Comparison of ENCODE assay signal across 9 mouse cellular contexts in genomic region chr1:131279456-131279776, GRCm38 (mm10). TPM values are rescaled to one million over a fixed set of nuclear protein-coding genes. Genes with fewer than 3 reads are reported as not detected.
A peak's percentile ranks its signal among the peaks of the same experiment; 100 is the strongest.
DNase-seq lines count a peak whose midpoint lies in the region; ATAC-seq lines count a peak whose summit lies in the region.
"Had no signal": no experiment of that assay in that cellular context is flagged by ENCODE, and none has a peak within 500 bp of the region (broad histone marks: within the 10 kb centered on the region; RNA-seq: fewer than 3 reads in every experiment).

Ikbke (minus strand) TSS chr1:131279606.

- intact Hi-C loops in heart, postnatal 36 days (cut with DNase I) = no loop called here

- no peaks in the 10 kb centered on the region for H3K36me3 ChIP-seq in heart, embryonic 11.5 days (ENCODE audit: control insufficient read depth, insufficient read depth, low read length)
- no peaks in the 10 kb centered on the region for H3K36me3 ChIP-seq in embryonic facial prominence, embryonic 13.5 days
- no peaks in the 10 kb centered on the region for H3K36me3 ChIP-seq in liver, embryonic 13.5 days

- no peaks in the 10 kb centered on the region for H3K9me3 ChIP-seq in heart, embryonic 11.5 days (replicated peaks; ENCODE audit: control insufficient read depth, low read length)
- no peaks in the 10 kb centered on the region for H3K9me3 ChIP-seq in embryonic facial prominence, embryonic 13.5 days
- H3K9me3 ChIP-seq in liver, embryonic 13.5 days (replicated peaks) = no peaks in the 10 kb centered on the region

- H3K9ac ChIP-seq in heart, embryonic 11.5 days (ENCODE audit: low read depth, low read length) = peak within 1 kb of the TSS; percentile 4; the same call in 1 of the 2 replicates
- H3K9ac ChIP-seq in embryonic facial prominence, embryonic 13.5 days = peak within 1 kb of the TSS; percentile 63
- no peak within 1 kb of the TSS for H3K9ac ChIP-seq in liver, embryonic 13.5 days

- no peaks in the 10 kb centered on the region for H3K27me3 ChIP-seq in heart, embryonic 11.5 days (ENCODE audit: control insufficient read depth, insufficient read depth, low read length)
- no peaks in the 10 kb centered on the region for H3K27me3 ChIP-seq in embryonic facial prominence, embryonic 13.5 days
- no peaks in the 10 kb centered on the region for H3K27me3 ChIP-seq in liver, embryonic 13.5 days

- H3K4me2 ChIP-seq in heart, embryonic 11.5 days = peak within 1 kb of the TSS; percentile 49
- H3K4me2 ChIP-seq in embryonic facial prominence, embryonic 13.5 days = peak within 1 kb of the TSS; percentile 62
- peak within 1 kb of the TSS; percentile 46 for H3K4me2 ChIP-seq in liver, embryonic 13.5 days

- H3K4me3 ChIP-seq in heart, embryonic 11.5 days (ENCODE audit: low read depth, low read length) = peak within 1 kb of the TSS; percentile 18
- H3K4me3 ChIP-seq in embryonic facial prominence, embryonic 13.5 days = peak within 1 kb of the TSS; percentile 41
- H3K4me3 ChIP-seq in liver, embryonic 13.5 days (replicated peaks) = peak within 1 kb of the TSS; percentile 32

- 0 out of 2 replicates have a peak, but pooled peaks have one; percentile 11 for ATAC-seq in heart, embryonic 11.5 days (replicated peaks; ENCODE audit: insufficient number of reproducible peaks, low FRiP score, low TSS enrichment)
- no peak for ATAC-seq in embryonic facial prominence, embryonic 13.5 days (ENCODE audit: insufficient number of reproducible peaks, insufficient read depth, low FRiP score, low TSS enrichment, low read depth)
- no peak for ATAC-seq in liver, embryonic 13.5 days (ENCODE audit: low read depth)
- ATAC-seq: midbrain, embryonic 16.5 days had no signal

- no peak within 1 kb of the TSS; the same call in 1 of the 2 replicates for H3K27ac ChIP-seq in heart, embryonic 11.5 days (ENCODE audit: low read depth, low read length)
- H3K27ac ChIP-seq in embryonic facial prominence, embryonic 13.5 days = peak within 1 kb of the TSS; percentile 35
- H3K27ac ChIP-seq in liver, embryonic 13.5 days = no peak within 1 kb of the TSS

- 15% methylated on average over 4 of the region's 4 CpGs for WGBS in heart, embryonic 11.5 days (ENCODE audit: insufficient replicate concordance)
- WGBS in embryonic facial prominence, embryonic 13.5 days = 39% methylated on average over 4 of the region's 4 CpGs
- 35% methylated on average over 4 of the region's 4 CpGs for WGBS in liver, embryonic 13.5 days (ENCODE audit: insufficient replicate concordance)

- no peak for DNase-seq in heart, postnatal 36 days
- peak; percentile 29 for DNase-seq in 416B (ENCODE audit: low read depth)
- no peak for DNase-seq in liver, embryonic 13.5 days
- no peak for DNase-seq in embryo, embryonic 9.5 days (ENCODE audit: extremely low spot score)
- no peak for DNase-seq in urinary bladder, postnatal 25 days (ENCODE audit: low spot score)
- DNase-seq in left cerebral cortex, adult 8-10 months (ENCODE audit: low spot score in 2 of 2) = no peak

- peaks cover 27% of the 10 kb centered on the region for H3K4me1 ChIP-seq in heart, embryonic 11.5 days (ENCODE audit: control insufficient read depth, insufficient read depth, low read length)
- peaks cover 26% of the 10 kb centered on the region for H3K4me1 ChIP-seq in embryonic facial prominence, embryonic 13.5 days
- H3K4me1 ChIP-seq in liver, embryonic 13.5 days (replicated peaks) = peaks cover 32% of the 10 kb centered on the region

RNA-seq across cellular contexts. Expression of gene Ikbke, which starts in this region (rescaled TPM):
- 1.3 and 2.4 TPM in 2 replicates for polyA plus RNA-seq in heart, embryonic 11.5 days (2014; fragmentation: Nextera tagmentation; extraction: Ambion mirVana)
- 1 to 10 TPM in 1 of 2 experiments, under 1 TPM in 1; 0.89 to 1.6 TPM for total RNA-seq in heart, postnatal 36 days (2021)
- 2.7 and 3.6 TPM in 2 replicates for polyA plus RNA-seq in embryonic facial prominence, embryonic 13.5 days (2015; fragmentation: Nextera tagmentation; extraction: Ambion mirVana)
- 4.9 and 5.5 TPM in 2 replicates for polyA plus RNA-seq in liver, embryonic 13.5 days (2015; fragmentation: Nextera tagmentation; extraction: Ambion mirVana)
- total RNA-seq in left cerebral cortex, adult 8-10 months (2022) = 1 to 10 TPM in 3 of 4 experiments, under 1 TPM in 1; 0.89 to 2.2 (median 1.6) TPM
